Mouse (Mus musculus) CH12.LX (cell line): ENCODE data around the gene Gm20422. TPM values are rescaled to one million over a fixed set of nuclear protein-coding genes. Genes with fewer than 3 reads are reported as not detected.

ENCODE experiments used
- DNase-seq: peaks from one replicate; pipeline ENCODE4 v3.0.0-alpha.2; 2013; ENCODE audit errors: extremely low read depth
- H3K27ac ChIP-seq: 2 replicates; pipeline ENCODE4 v1.5.1; 2012; ENCODE audit warnings: low read depth, mild to moderate bottlenecking, control low read depth, moderate library complexity; ENCODE audit not compliant: insufficient read depth
- H3K27me3 ChIP-seq: replicated peaks from 2 replicates; pipeline ENCODE3; 2012; ENCODE audit warnings: inconsistent platforms
- H3K36me3 ChIP-seq, 2 experiments: replicated peaks in 1 of 2; 2 replicates each; pipeline versions ENCODE3 to v1.6.1; 2012; ENCODE audit warnings: inconsistent platforms in 1 of 2, low read length in 1 of 2, mild to moderate bottlenecking in 1 of 2, mixed read lengths in 1 of 2, moderate library complexity in 1 of 2; ENCODE audit not compliant: control insufficient read depth in 1 of 2, insufficient read depth in 1 of 2
- H3K4me1 ChIP-seq, 2 experiments: 2 replicates each; pipeline ENCODE4 v1.6.1; 2012; ENCODE audit warnings: inconsistent platforms in 1 of 2, moderate library complexity in 1 of 2; ENCODE audit not compliant: insufficient read depth in 2 of 2, control insufficient read depth in 1 of 2
- H3K4me2 ChIP-seq: 2 replicates; pipeline ENCODE4 v1.6.1; 2012; ENCODE audit warnings: low read depth, mild to moderate bottlenecking, control low read depth; ENCODE audit not compliant: poor library complexity, insufficient read depth, severe bottlenecking
- H3K4me3 ChIP-seq, 3 experiments: fragments of 150-350 bp in 1 of 3; sonication (generic) in 1 of 3; replicated peaks in 1 of 3; 2 replicates each; pipeline versions ENCODE3 to v1.5.1; 2011 to 2012; ENCODE audit warnings: low read depth in 2 of 3, low read length in 2 of 3, mild to moderate bottlenecking in 2 of 3, moderate library complexity in 2 of 3, control low read depth in 1 of 3, improper control_type of control experiment in 1 of 3, inconsistent platforms in 1 of 3, mixed read lengths in 1 of 3; ENCODE audit not compliant: poor library complexity in 1 of 3
- H3K79me2 ChIP-seq: replicated peaks from 2 replicates; pipeline ENCODE4 v1.6.1; 2012; ENCODE audit warnings: mild to moderate bottlenecking, moderate library complexity; ENCODE audit not compliant: control insufficient read depth, poor library complexity, insufficient read depth, severe bottlenecking; ENCODE audit errors: extremely low read depth
- H3K9ac ChIP-seq: 2 replicates; pipeline ENCODE4 v1.6.1; 2012; ENCODE audit warnings: low read depth, mild to moderate bottlenecking, control low read depth, moderate library complexity; ENCODE audit not compliant: insufficient read depth
- H3K9me3 ChIP-seq: replicated peaks from 2 replicates; pipeline ENCODE3; 2012; ENCODE audit warnings: low read length, inconsistent platforms, mixed read lengths
- BHLHE40 ChIP-seq: IDR thresholded peaks from 2 replicates; pipeline ENCODE4 v1.6.1; 2011; ENCODE audit warnings: mild to moderate bottlenecking, low read depth, low read length, improper control_type of control experiment
- CHD1 ChIP-seq: IDR thresholded peaks from 2 replicates; pipeline ENCODE4 v1.6.1; 2012; ENCODE audit warnings: low read depth, low read length, improper control_type of control experiment, inconsistent platforms
- CHD2 ChIP-seq: IDR thresholded peaks from 2 replicates; pipeline ENCODE4 v1.6.1; 2011; ENCODE audit warnings: low read length, improper control_type of control experiment
- E2F4 ChIP-seq: IDR thresholded peaks from 2 replicates; pipeline ENCODE4 v1.6.1; 2011; ENCODE audit warnings: low read depth, low read length, improper control_type of control experiment; ENCODE audit not compliant: insufficient replicate concordance
- EP300 ChIP-seq: IDR thresholded peaks from 2 replicates; pipeline ENCODE4 v1.6.1; 2011; ENCODE audit warnings: low read length, improper control_type of control experiment
- ETS1 ChIP-seq: conservative IDR thresholded peaks from 2 replicates; pipeline ENCODE4 v1.6.1; 2012; ENCODE audit warnings: low read depth, mild to moderate bottlenecking, inconsistent platforms, low read length, improper control_type of control experiment, moderate library complexity
- HCFC1 ChIP-seq: IDR thresholded peaks from 2 replicates; pipeline ENCODE4 v1.6.1; 2012; ENCODE audit warnings: low read depth, mild to moderate bottlenecking, inconsistent platforms, low read length, improper control_type of control experiment
- MAX ChIP-seq: IDR thresholded peaks from 2 replicates; pipeline ENCODE4 v1.6.1; 2011; ENCODE audit warnings: low read length, improper control_type of control experiment
- MAZ ChIP-seq: IDR thresholded peaks from 2 replicates; pipeline ENCODE4 v1.6.1; 2012; ENCODE audit warnings: low read depth, mild to moderate bottlenecking, inconsistent platforms, low read length, improper control_type of control experiment, moderate library complexity
- MXI1 ChIP-seq: IDR thresholded peaks from 2 replicates; pipeline ENCODE4 v1.6.1; 2011; ENCODE audit warnings: mild to moderate bottlenecking, low read depth, low read length, improper control_type of control experiment
- MYC ChIP-seq: IDR thresholded peaks from 2 replicates; pipeline ENCODE4 v1.6.1; 2011; ENCODE audit warnings: low read depth, mild to moderate bottlenecking, improper control_type of control experiment, low read length
- NRF1 ChIP-seq: IDR thresholded peaks from 2 replicates; pipeline ENCODE4 v1.6.1; 2014; ENCODE audit warnings: low read depth, mild to moderate bottlenecking, inconsistent platforms, low read length, improper control_type of control experiment, moderate library complexity
- PAX5 ChIP-seq: IDR thresholded peaks from 2 replicates; pipeline ENCODE4 v1.6.1; 2012; ENCODE audit warnings: low read length, inconsistent platforms, mixed read lengths
- TBP ChIP-seq: conservative IDR thresholded peaks from 2 replicates; pipeline ENCODE4 v1.6.1; 2011; ENCODE audit warnings: low read depth, low read length, improper control_type of control experiment
- TCF12 ChIP-seq: IDR thresholded peaks from 2 replicates; pipeline ENCODE4 v1.6.1; 2014; ENCODE audit warnings: low read depth, mild to moderate bottlenecking, inconsistent platforms, low read length, improper control_type of control experiment
- UBTF ChIP-seq: IDR thresholded peaks from 2 replicates; pipeline ENCODE4 v1.6.1; 2012; ENCODE audit warnings: low read depth, mild to moderate bottlenecking, inconsistent platforms, low read length, improper control_type of control experiment, moderate library complexity
- USF1 ChIP-seq: IDR thresholded peaks from 2 replicates; pipeline ENCODE4 v1.6.1; 2014; ENCODE audit warnings: low read depth, mild to moderate bottlenecking, inconsistent platforms, low read length, improper control_type of control experiment
- USF2 ChIP-seq: conservative IDR thresholded peaks from 2 replicates; pipeline ENCODE4 v1.6.1; 2011; ENCODE audit warnings: low read depth, low read length, improper control_type of control experiment
- ZNF384 ChIP-seq: IDR thresholded peaks from 2 replicates; pipeline ENCODE4 v1.6.1; 2012; ENCODE audit warnings: low read depth, low read length, improper control_type of control experiment, inconsistent platforms
- dilution Hi-C: fragments of 300-500 bp; cut with MboI; formaldehyde crosslinking; loops from 2 replicates; pipeline ENCODE4 v1.14.3; 2020; ENCODE audit warnings: low sequenced_read_pairs; ENCODE audit not compliant: extremely low pct_unique_long_range_greater_than_20kb, extremely low pct_ligation_motif_present
- in situ Hi-C: fragments of 300-500 bp; cut with MboI; formaldehyde crosslinking; loops from 3 replicates; pipeline ENCODE4 v1.14.3; 2019; ENCODE audit warnings: low sequenced_read_pairs, low pct_ligation_motif_present, low pct_unique_long_range_greater_than_20kb, mixed read lengths
- polyA plus RNA-seq: library from polyadenylated mRNA; unstranded; fragments of >175 nt; gene quantifications from 2 replicates; pipeline ENCODE4 v1.2.1, GENCODE M21; 2012; ENCODE audit warnings: low read depth; ENCODE audit not compliant: insufficient read length
- total RNA-seq, 2 experiments: library from RNA; depleted of rRNA; stranded (reverse); fragments of 300-350 nt in 1 of 2; fragments of >200 nt in 1 of 2; gene quantifications; 2 replicates each; pipeline ENCODE4 v1.2.3; 2012 to 2014

Gene Gm20422
- total and polyA plus RNA-seq, 3 experiments, result 1.4 to 2.0 (median 1.6) TPM

- dilution Hi-C loops (no loop called here), in situ Hi-C loops (no loop called here)
- no peak overlapping the region for H3K27ac ChIP-seq
- peaks cover 18% of the 10 kb centered on the region in 2 experiments for H3K4me1 ChIP-seq
- H3K9ac ChIP-seq, result no peak overlapping the region
- TF ChIP-seq ETS1, result no peak
- no peak for TF ChIP-seq BHLHE40
- TF ChIP-seq HCFC1, result no peak
- no peak for TF ChIP-seq NRF1
- TF ChIP-seq TBP, result no peak
- DNase-seq, result no peak
- no peaks in the 10 kb centered on the region for H3K9me3 ChIP-seq
- no peaks in the 10 kb centered on the region for H3K27me3 ChIP-seq
- H3K36me3 ChIP-seq, result peaks cover 94 to 97% of the 10 kb centered on the region in 2 experiments
- H3K4me3 ChIP-seq, result no peak overlapping the region
- no peak overlapping the region for H3K4me2 ChIP-seq
- no peaks in the 10 kb centered on the region; the same call in 1 of the 2 replicates for H3K79me2 ChIP-seq
Measured at GRCm38 (mm10) chr8:69802216-69802615, 27.5 kb upstream of the Gm20422 start.

- TF ChIP-seq USF1, result no peak
- TF ChIP-seq EP300, result no peak
- TF ChIP-seq HCFC1, result no peak
- no peak for TF ChIP-seq CHD1
- TF ChIP-seq MAX, result no peak
- no peak for TF ChIP-seq E2F4
- TF ChIP-seq MXI1, result no peak
- no peak for TF ChIP-seq ZNF384
- TF ChIP-seq BHLHE40, result no peak
- TF ChIP-seq MAZ, result no peak
- TF ChIP-seq TBP, result no peak
- TF ChIP-seq TCF12, result no peak
- no peak for TF ChIP-seq USF2
- TF ChIP-seq CHD2, result no peak
- TF ChIP-seq MYC, result no peak
- no peak for TF ChIP-seq NRF1
- TF ChIP-seq UBTF, result no peak
- TF ChIP-seq PAX5, result no peak
- DNase-seq, result no peak
- Histone ChIP-seq H3K79me2 (no peaks in the 10 kb centered on the region; the same call in 1 of the 2 replicates), H3K27ac (no peak overlapping the region), H3K36me3 (peaks cover 94 to 97% of the 10 kb centered on the region in 2 experiments), H3K9ac (no peak overlapping the region), H3K4me3 (no peak overlapping the region), H3K27me3 (no peaks in the 10 kb centered on the region), H3K4me1 (peaks cover 14 to 18% of the 10 kb centered on the region in 2 experiments), H3K4me2 (no peak overlapping the region), H3K9me3 (no peaks in the 10 kb centered on the region)
- in situ Hi-C loops, result no loop called here
- dilution Hi-C loops, result no loop called here
Measured at GRCm38 (mm10) chr8:69801796-69802195, 27.1 kb upstream of the Gm20422 start.
